Mouse (Mus musculus): ENCODE measurements around the gene Fry. TPM values are rescaled to one million over a fixed set of nuclear protein-coding genes. Genes with fewer than 3 reads are reported as not detected.
A peak's percentile ranks its signal among the peaks of the same experiment; 100 is the strongest.

Fry gene
- polyA plus RNA-seq, 1 experiment from 2014 or later, result 22.4 TPM

DNA sequence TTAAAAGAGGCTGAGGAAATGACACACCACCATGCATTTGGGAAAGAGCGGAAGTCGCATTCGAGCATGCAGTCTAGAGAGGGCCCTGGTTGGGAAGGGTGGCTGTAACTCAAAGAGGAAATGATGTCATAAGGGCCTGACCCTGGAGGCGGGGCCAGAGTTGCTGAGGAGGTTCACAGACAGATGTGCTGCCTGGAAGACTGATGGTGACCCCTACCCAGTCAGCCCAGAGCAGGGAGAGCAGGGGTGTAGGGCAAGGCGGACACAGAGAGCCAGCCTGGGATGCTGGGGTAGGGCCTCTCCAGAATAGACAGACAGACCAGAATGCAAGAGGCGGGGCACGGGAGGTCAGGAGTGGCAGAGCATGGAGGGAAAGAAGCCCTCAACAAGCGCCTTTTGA is 290.5 kb downstream of the Fry start:
- no peak for ATAC-seq (ENCODE audit: low FRiP score)
- H3K4me3 ChIP-seq (ENCODE audit: low read depth, low read length), result no peak overlapping the region

DNA sequence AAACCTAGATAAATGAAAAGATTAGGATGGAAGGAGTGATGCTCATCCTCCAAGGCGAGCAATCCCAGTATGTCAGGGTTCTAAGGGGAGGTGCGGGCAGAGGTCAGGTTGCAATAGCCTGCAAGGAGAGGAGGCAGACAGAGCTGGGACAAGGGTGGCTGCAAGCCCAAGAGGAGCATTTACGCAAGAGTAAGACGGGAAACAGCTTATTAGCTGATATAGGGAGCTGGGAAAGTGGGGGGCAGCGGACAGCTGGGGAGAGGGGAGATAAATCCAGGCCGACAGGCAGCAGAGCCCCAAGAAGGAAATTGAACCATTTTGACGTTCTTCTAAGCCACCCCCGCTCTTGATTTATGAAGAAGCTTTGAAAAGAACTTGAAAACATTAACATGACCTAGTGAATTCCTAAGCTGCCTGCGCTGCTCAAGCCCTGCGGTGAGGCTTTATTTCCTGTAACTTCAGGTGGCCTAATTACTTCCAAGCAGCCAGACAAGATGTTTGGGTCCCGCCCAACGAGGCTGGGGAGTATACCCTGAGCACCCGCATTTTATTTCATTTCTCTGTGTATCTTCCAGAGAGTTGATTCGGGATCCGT is 291.1 kb downstream of the Fry start:
- Histone ChIP-seq H3K4me1 (replicated peaks; ENCODE audit: control insufficient read depth, insufficient read depth, low read length) (no peaks in the 10 kb centered on the region), H3K27me3 (ENCODE audit: control insufficient read depth, insufficient read depth, low read length) (no peaks in the 10 kb centered on the region), H3K36me3 (ENCODE audit: control insufficient read depth, insufficient read depth, low read length) (no peaks in the 10 kb centered on the region; the same call in 1 of the 2 replicates), H3K4me3 (ENCODE audit: low read depth, low read length) (no peak overlapping the region), H3K4me2 (replicated peaks; ENCODE audit: low read depth, low read length) (no peak overlapping the region), H3K9ac (ENCODE audit: low read depth, low read length) (no peak overlapping the region), H3K9me3 (ENCODE audit: control insufficient read depth, low read length) (peaks cover 1% of the 10 kb centered on the region; the same call in 1 of the 2 replicates), H3K27ac (ENCODE audit: low read depth, low read length) (no peak overlapping the region)
- WGBS, result 69% methylated on average over 15 of the region's 15 CpGs
- DNase-seq (ENCODE audit: low spot score) (no peak), ATAC-seq (ENCODE audit: low FRiP score) (no peak)

More for the DNA sequence above, 290.5 kb downstream of the Fry start:
- Histone ChIP-seq H3K9ac (ENCODE audit: low read depth, low read length) (no peak overlapping the region), H3K9me3 (ENCODE audit: control insufficient read depth, low read length) (no peaks in the 10 kb centered on the region; the same call in 1 of the 2 replicates), H3K36me3 (ENCODE audit: control insufficient read depth, insufficient read depth, low read length) (no peaks in the 10 kb centered on the region), H3K27ac (ENCODE audit: low read depth, low read length) (no peak overlapping the region), H3K4me1 (replicated peaks; ENCODE audit: control insufficient read depth, insufficient read depth, low read length) (no peaks in the 10 kb centered on the region), H3K27me3 (ENCODE audit: control insufficient read depth, insufficient read depth, low read length) (no peaks in the 10 kb centered on the region), H3K4me2 (replicated peaks; ENCODE audit: low read depth, low read length) (no peak overlapping the region)
- DNase-seq (ENCODE audit: low spot score), result no peak
- WGBS, result 83% methylated on average over 8 of the region's 8 CpGs

DNA sequence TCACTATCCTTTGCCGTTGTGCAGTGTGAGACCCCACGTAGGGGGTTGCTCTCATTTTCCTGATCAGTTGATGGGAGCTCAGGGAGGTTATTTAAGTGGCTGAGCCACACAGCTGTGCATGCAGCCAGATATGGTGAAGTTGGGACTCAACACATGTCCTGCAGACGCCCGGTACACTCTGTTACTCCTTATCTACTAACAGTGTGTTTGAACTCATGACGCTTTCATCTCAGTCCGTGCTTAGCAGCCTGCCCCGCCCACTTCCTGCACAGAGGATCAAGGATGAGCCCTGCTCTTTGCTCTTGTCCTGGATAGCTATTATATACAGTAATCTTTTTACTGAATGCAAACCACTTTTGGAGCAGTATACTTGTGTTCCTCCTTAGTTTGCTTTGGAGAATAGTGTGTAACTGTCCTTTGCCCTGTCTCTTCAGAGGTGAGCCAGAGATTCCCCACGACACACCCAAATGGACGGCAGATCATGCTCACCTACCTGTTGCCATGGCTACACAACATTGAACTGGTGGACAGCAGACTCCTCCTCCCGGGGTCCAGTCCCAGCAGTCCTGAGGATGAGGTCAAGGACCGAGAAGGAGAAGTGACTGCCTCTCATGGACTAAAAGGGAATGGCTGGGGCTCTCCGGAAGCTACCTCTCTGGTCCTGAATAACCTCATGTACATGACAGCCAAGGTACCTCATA is 294.5 kb downstream of the Fry start:
- 86% methylated on average over 12 of the region's 12 CpGs for WGBS
- no peaks in the 10 kb centered on the region; the same call in 1 of the 2 replicates for H3K36me3 ChIP-seq (ENCODE audit: control insufficient read depth, insufficient read depth, low read length)
- DNase-seq (ENCODE audit: low spot score) (no peak), ATAC-seq (ENCODE audit: low FRiP score) (no peak)
- no peaks in the 10 kb centered on the region for H3K4me1 ChIP-seq (replicated peaks; ENCODE audit: control insufficient read depth, insufficient read depth, low read length)
- H3K4me3 ChIP-seq (ENCODE audit: low read depth, low read length), result no peak overlapping the region
- no peaks in the 10 kb centered on the region for H3K27me3 ChIP-seq (ENCODE audit: control insufficient read depth, insufficient read depth, low read length)
- H3K9me3 ChIP-seq (ENCODE audit: control insufficient read depth, low read length), result peaks cover 3% of the 10 kb centered on the region; the same call in 1 of the 2 replicates
- H3K27ac ChIP-seq (ENCODE audit: low read depth, low read length), result no peak overlapping the region
- H3K9ac ChIP-seq (ENCODE audit: low read depth, low read length), result no peak overlapping the region
- H3K4me2 ChIP-seq (replicated peaks; ENCODE audit: low read depth, low read length), result no peak overlapping the region

DNA sequence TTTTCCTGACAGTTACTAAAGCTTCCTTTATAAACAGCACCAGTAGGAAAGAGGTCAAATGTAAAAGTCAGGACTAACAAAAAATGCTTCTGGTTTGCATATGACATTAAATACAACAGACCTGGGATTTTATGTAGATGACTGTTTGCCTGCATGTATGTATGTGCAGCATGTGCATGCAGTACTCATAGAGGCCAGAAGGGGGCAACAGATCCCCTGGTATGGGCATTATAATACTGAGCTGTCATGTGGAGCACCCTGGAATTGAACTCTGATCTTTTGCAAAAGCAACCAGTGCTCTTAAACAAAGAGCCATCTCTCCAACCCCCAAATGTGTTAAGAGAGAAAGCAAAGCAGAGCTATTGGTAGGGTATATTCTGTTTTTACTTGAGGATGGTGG is 296.4 kb downstream of the Fry start:
- no peak for DNase-seq (ENCODE audit: low spot score)
- Histone ChIP-seq H3K9me3 (ENCODE audit: control insufficient read depth, low read length) (peaks cover 3% of the 10 kb centered on the region; the same call in 1 of the 2 replicates), H3K36me3 (ENCODE audit: control insufficient read depth, insufficient read depth, low read length) (no peaks in the 10 kb centered on the region; the same call in 1 of the 2 replicates), H3K4me2 (replicated peaks; ENCODE audit: low read depth, low read length) (no peak overlapping the region), H3K4me1 (replicated peaks; ENCODE audit: control insufficient read depth, insufficient read depth, low read length) (no peaks in the 10 kb centered on the region), H3K4me3 (ENCODE audit: low read depth, low read length) (no peak overlapping the region), H3K27me3 (ENCODE audit: control insufficient read depth, insufficient read depth, low read length) (no peaks in the 10 kb centered on the region), H3K27ac (ENCODE audit: low read depth, low read length) (no peak overlapping the region), H3K9ac (ENCODE audit: low read depth, low read length) (no peak overlapping the region)
- ATAC-seq (ENCODE audit: low FRiP score), result no peak

DNA sequence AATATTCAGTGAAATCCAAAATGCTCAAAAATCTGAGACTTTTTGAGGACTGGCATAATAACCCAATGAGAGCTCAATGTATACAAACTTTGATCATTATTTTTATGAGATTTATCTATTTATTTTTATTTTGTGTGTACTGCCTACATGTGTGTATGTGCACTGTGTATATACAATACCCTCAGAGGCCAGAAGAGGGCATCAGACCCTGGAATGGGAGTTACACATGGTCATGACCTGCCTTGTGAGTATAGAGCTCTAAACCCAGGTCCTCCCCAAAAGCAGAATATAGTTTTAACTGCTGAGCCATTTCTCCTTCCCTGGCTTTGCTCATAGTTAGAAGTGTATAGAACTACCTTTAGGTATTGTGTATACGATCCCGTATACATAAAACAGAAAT is 298.8 kb downstream of the Fry start:
- no peak for DNase-seq (ENCODE audit: low spot score)
- H3K9ac ChIP-seq (ENCODE audit: low read depth, low read length), result no peak overlapping the region
- H3K9me3 ChIP-seq (ENCODE audit: control insufficient read depth, low read length), result peaks cover 3% of the 10 kb centered on the region; the same call in 1 of the 2 replicates
- no peaks in the 10 kb centered on the region; the same call in 1 of the 2 replicates for H3K36me3 ChIP-seq (ENCODE audit: control insufficient read depth, insufficient read depth, low read length)
- ATAC-seq (ENCODE audit: low FRiP score), result no peak
- H3K4me3 ChIP-seq (ENCODE audit: low read depth, low read length), result no peak overlapping the region
- H3K27ac ChIP-seq (ENCODE audit: low read depth, low read length), result no peak overlapping the region
- H3K27me3 ChIP-seq (ENCODE audit: control insufficient read depth, insufficient read depth, low read length), result no peaks in the 10 kb centered on the region
- WGBS, result 99% methylated on average over 2 of the region's 2 CpGs
- no peak overlapping the region for H3K4me2 ChIP-seq (replicated peaks; ENCODE audit: low read depth, low read length)
- H3K4me1 ChIP-seq (replicated peaks; ENCODE audit: control insufficient read depth, insufficient read depth, low read length), result no peaks in the 10 kb centered on the region

DNA sequence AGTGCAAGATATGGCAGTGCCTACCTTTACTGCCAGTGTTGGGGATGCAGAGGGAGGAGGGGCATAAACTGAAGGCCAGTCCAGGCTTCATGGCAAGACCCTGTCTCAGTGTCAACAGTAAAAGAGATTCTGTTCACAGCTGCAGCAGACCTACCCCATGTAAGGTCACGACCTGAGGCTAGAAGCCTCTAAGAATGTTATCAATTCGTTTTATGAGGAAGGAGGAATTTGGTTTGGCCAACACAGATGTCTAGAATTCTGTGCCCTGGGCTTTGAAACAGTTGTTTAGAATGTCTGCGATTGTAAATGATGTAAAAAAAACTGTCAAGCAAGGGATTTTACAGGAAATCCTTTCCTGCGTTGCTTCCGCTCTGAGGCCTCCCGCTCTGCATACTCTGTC is 299.6 kb downstream of the Fry start:
- no peaks in the 10 kb centered on the region for H3K4me1 ChIP-seq (replicated peaks; ENCODE audit: control insufficient read depth, insufficient read depth, low read length)
- H3K4me3 ChIP-seq (ENCODE audit: low read depth, low read length), result no peak overlapping the region
- no peak overlapping the region for H3K27ac ChIP-seq (ENCODE audit: low read depth, low read length)
- peaks cover 3% of the 10 kb centered on the region; the same call in 1 of the 2 replicates for H3K9me3 ChIP-seq (ENCODE audit: control insufficient read depth, low read length)
- no peak overlapping the region for H3K4me2 ChIP-seq (replicated peaks; ENCODE audit: low read depth, low read length)
- no peaks in the 10 kb centered on the region for H3K27me3 ChIP-seq (ENCODE audit: control insufficient read depth, insufficient read depth, low read length)
- ATAC-seq (ENCODE audit: low FRiP score) (no peak), DNase-seq (ENCODE audit: low spot score) (no peak)
- H3K9ac ChIP-seq (ENCODE audit: low read depth, low read length), result no peak overlapping the region
- WGBS, result 58% methylated on average over 6 of the region's 6 CpGs
- H3K36me3 ChIP-seq (ENCODE audit: control insufficient read depth, insufficient read depth, low read length), result no peaks in the 10 kb centered on the region; the same call in 1 of the 2 replicates

DNA sequence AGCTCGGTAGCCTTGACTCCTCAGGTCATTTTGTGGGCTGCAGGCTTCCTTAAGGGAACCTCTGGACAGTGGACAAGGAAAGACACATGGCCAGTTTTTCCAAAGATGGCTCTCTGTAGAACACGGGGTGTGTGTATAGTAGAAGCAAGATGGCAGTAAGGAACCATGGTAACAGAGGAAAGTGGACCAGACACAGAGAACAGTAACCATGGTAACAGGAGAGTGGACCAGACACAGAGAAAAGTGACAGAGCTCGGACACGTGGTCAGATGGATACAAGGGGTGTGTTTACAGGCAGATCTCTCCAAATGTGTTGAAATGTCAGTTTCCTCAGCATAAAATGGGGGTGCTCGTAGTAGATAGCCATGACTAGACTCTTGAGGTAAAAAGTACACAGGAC is 306.6 kb downstream of the Fry start:
- no peaks in the 10 kb centered on the region for H3K9me3 ChIP-seq (ENCODE audit: control insufficient read depth, low read length)
- no peaks in the 10 kb centered on the region for H3K27me3 ChIP-seq (ENCODE audit: control insufficient read depth, insufficient read depth, low read length)
- DNase-seq (ENCODE audit: low spot score) (no peak), ATAC-seq (ENCODE audit: low FRiP score) (no peak)
- no peak overlapping the region for H3K4me3 ChIP-seq (ENCODE audit: low read depth, low read length)
- H3K4me1 ChIP-seq (replicated peaks; ENCODE audit: control insufficient read depth, insufficient read depth, low read length), result no peaks in the 10 kb centered on the region
- no peak overlapping the region for H3K27ac ChIP-seq (ENCODE audit: low read depth, low read length)
- H3K4me2 ChIP-seq (replicated peaks; ENCODE audit: low read depth, low read length), result no peak overlapping the region
- WGBS, result 84% methylated on average over 5 of the region's 5 CpGs
- no peaks in the 10 kb centered on the region for H3K36me3 ChIP-seq (ENCODE audit: control insufficient read depth, insufficient read depth, low read length)
- H3K9ac ChIP-seq (ENCODE audit: low read depth, low read length), result no peak overlapping the region

DNA sequence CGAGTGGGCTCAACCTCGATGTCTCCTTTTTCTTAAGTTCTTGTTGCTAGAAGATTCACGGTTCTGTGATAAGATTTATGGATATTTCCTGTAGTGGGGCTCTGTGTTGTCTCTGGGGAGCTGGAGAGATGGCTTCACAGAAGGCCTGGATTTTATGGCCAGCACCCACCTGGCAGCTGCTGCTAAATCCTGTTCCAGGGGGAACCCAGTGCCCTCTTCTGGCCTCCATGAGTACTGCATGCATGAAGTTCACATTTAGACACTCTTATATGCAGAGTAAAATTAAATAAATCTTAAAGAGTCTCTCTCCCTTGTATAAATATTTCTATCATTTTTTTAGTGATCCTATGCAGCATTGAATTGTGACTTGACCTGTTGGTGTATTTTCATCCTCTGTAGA is 308.1 kb downstream of the Fry start:
- H3K27me3 ChIP-seq (ENCODE audit: control insufficient read depth, insufficient read depth, low read length), result no peaks in the 10 kb centered on the region
- H3K27ac ChIP-seq (ENCODE audit: low read depth, low read length), result no peak overlapping the region
- H3K9ac ChIP-seq (ENCODE audit: low read depth, low read length), result no peak overlapping the region
- no peaks in the 10 kb centered on the region for H3K9me3 ChIP-seq (ENCODE audit: control insufficient read depth, low read length)
- WGBS, result 92% methylated on average over 3 of the region's 3 CpGs
- no peaks in the 10 kb centered on the region for H3K4me1 ChIP-seq (replicated peaks; ENCODE audit: control insufficient read depth, insufficient read depth, low read length)
- no peak overlapping the region for H3K4me3 ChIP-seq (ENCODE audit: low read depth, low read length)
- ATAC-seq (ENCODE audit: low FRiP score) (no peak), DNase-seq (ENCODE audit: low spot score) (peak; percentile 46)
- no peaks in the 10 kb centered on the region for H3K36me3 ChIP-seq (ENCODE audit: control insufficient read depth, insufficient read depth, low read length)
- no peak overlapping the region for H3K4me2 ChIP-seq (replicated peaks; ENCODE audit: low read depth, low read length)

DNA sequence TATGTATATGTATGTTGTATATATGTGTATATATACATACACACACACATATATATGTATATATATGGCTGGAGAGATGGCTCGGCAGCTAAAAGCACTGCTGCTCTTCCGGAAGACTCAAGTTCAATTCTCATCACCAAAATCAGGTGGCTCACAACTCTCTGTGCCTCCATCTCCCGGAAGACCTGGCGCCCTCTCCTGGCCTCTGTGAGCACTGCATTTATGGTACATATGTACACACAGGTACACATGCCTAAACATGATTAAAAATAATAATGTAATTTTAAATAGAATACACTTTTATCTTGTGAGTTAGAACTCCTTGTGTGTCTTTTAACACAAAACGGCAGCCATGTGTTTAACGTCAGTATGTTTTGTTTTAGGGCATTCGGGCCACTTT is 312.8 kb downstream of the Fry start:
- Histone ChIP-seq H3K9me3 (ENCODE audit: control insufficient read depth, low read length) (no peaks in the 10 kb centered on the region), H3K27ac (ENCODE audit: low read depth, low read length) (no peak overlapping the region), H3K4me2 (replicated peaks; ENCODE audit: low read depth, low read length) (no peak overlapping the region), H3K4me1 (replicated peaks; ENCODE audit: control insufficient read depth, insufficient read depth, low read length) (no peaks in the 10 kb centered on the region), H3K27me3 (ENCODE audit: control insufficient read depth, insufficient read depth, low read length) (no peaks in the 10 kb centered on the region), H3K36me3 (ENCODE audit: control insufficient read depth, insufficient read depth, low read length) (no peaks in the 10 kb centered on the region), H3K9ac (ENCODE audit: low read depth, low read length) (no peak overlapping the region), H3K4me3 (ENCODE audit: low read depth, low read length) (no peak overlapping the region)
- ATAC-seq (ENCODE audit: low FRiP score), result no peak
- 96% methylated on average over 7 of the region's 7 CpGs for WGBS
- peak; percentile 19 for DNase-seq (ENCODE audit: low spot score)
